Mouse (Mus musculus) midbrain, embryonic 11.5 days (tissue): ENCODE measurements around the gene Arhgap24. TPM values are rescaled to one million over a fixed set of nuclear protein-coding genes. Genes with fewer than 3 reads are reported as not detected.

ENCODE experiments used
- ATAC-seq: fragments of 200-750 bp; cut with Nextera tagmentation; 2 replicates; pipeline ENCODE4 v1.8.0; 2017; ENCODE audit warnings: moderate TSS enrichment, moderate library complexity; ENCODE audit not compliant: low FRiP score
- DNase-seq: peaks from one replicate; pipeline ENCODE4 v3.0.0; 2015; ENCODE audit warnings: low spot score; ENCODE audit errors: missing footprints
- H3K27ac ChIP-seq: fragments of 300-500 bp; sonication (generic); 2 replicates; pipeline ENCODE4 v1.5.1; 2014; ENCODE audit warnings: low read depth, low read length
- H3K27me3 ChIP-seq: fragments of 300-500 bp; sonication (generic); 2 replicates; pipeline ENCODE4 v1.6.1; 2014; ENCODE audit warnings: mild to moderate bottlenecking, low read length, moderate library complexity, mixed read lengths; ENCODE audit not compliant: control insufficient read depth, insufficient read depth
- H3K36me3 ChIP-seq: fragments of 300-500 bp; sonication (generic); 2 replicates; pipeline ENCODE4 v1.6.1; 2014; ENCODE audit warnings: mild to moderate bottlenecking, low read length, moderate library complexity, mixed read lengths; ENCODE audit not compliant: control insufficient read depth, insufficient read depth
- H3K4me1 ChIP-seq: fragments of 300-500 bp; sonication (generic); 2 replicates; pipeline ENCODE4 v1.6.1; 2014; ENCODE audit warnings: low read length; ENCODE audit not compliant: control insufficient read depth, insufficient read depth
- H3K4me2 ChIP-seq: fragments of 300-500 bp; sonication (generic); 2 replicates; pipeline ENCODE4 v1.6.1; 2014; ENCODE audit warnings: mild to moderate bottlenecking, moderate library complexity
- H3K4me3 ChIP-seq: fragments of 300-500 bp; sonication (generic); 2 replicates; pipeline ENCODE4 v1.5.1; 2014; ENCODE audit warnings: low read depth, low read length
- H3K9ac ChIP-seq: fragments of 300-500 bp; sonication (generic); 2 replicates; pipeline ENCODE4 v1.6.1; 2014; ENCODE audit warnings: low read length
- H3K9me3 ChIP-seq: fragments of 300-500 bp; sonication (generic); 2 replicates; pipeline ENCODE4 v1.6.1; 2016; ENCODE audit warnings: low read length; ENCODE audit not compliant: control insufficient read depth
- WGBS: fragments of 180-500 bp; shearing (Covaris S2); extraction: QIAGEN DNeasy Blood & Tissue Kit; methylation state at CpG from one replicate; pipeline ENCODE4 v1.1.7; 2014; 5-methylcytosine and 5-hydroxymethylcytosine counted together
- polyA plus RNA-seq: library from polyadenylated mRNA; unstranded; fragments of >200 nt; fragmentation: Nextera tagmentation; extraction: Ambion mirVana; gene quantifications from 2 replicates; pipeline ENCODE4 v1.2.1, GENCODE M21; 2014

The Arhgap24 gene
- polyA plus RNA-seq, 1 experiment from 2014 or later = 3.4 TPM

- no peaks in the 10 kb centered on the region for H3K36me3 ChIP-seq
- DNase-seq = peak; percentile 67
- H3K27me3 ChIP-seq = no peaks in the 10 kb centered on the region
- no peak overlapping the region for H3K4me3 ChIP-seq
- ATAC-seq = no peak
- 85% methylated on average over 2 of the region's 2 CpGs for WGBS
- H3K4me1 ChIP-seq = no peaks in the 10 kb centered on the region
- H3K4me2 ChIP-seq = no peak overlapping the region
- no peaks in the 10 kb centered on the region for H3K9me3 ChIP-seq
- H3K27ac ChIP-seq = no peak overlapping the region
- no peak overlapping the region for H3K9ac ChIP-seq
Measured at GRCm38 (mm10) chr5:102455247-102455646, 25.9 kb upstream of the Arhgap24 start.

- H3K4me1 ChIP-seq = no peaks in the 10 kb centered on the region
- WGBS = 91% methylated on average over 12 of the region's 12 CpGs
Measured at GRCm38 (mm10) chr5:102460452-102461197, 20.6 kb upstream of the Arhgap24 start.

GRCm38 (mm10) chr5:102462948-102463347, 18.2 kb upstream of the Arhgap24 start:
- Histone ChIP-seq H3K4me2 (no peak overlapping the region), H3K9me3 (no peaks in the 10 kb centered on the region), H3K4me1 (no peaks in the 10 kb centered on the region), H3K4me3 (no peak overlapping the region), H3K27me3 (no peaks in the 10 kb centered on the region), H3K36me3 (no peaks in the 10 kb centered on the region), H3K27ac (no peak overlapping the region), H3K9ac (no peak overlapping the region)
- 79% methylated on average over 3 of the region's 3 CpGs for WGBS
- DNase-seq (no peak), ATAC-seq (no peak)

More at GRCm38 (mm10) chr5:102460452-102461197, 20.6 kb upstream of the Arhgap24 start:
- DNase-seq = no peak
- Histone ChIP-seq H3K4me3 (no peak overlapping the region), H3K36me3 (no peaks in the 10 kb centered on the region), H3K4me2 (no peak overlapping the region), H3K27ac (no peak overlapping the region), H3K27me3 (no peaks in the 10 kb centered on the region), H3K9me3 (no peaks in the 10 kb centered on the region), H3K9ac (no peak overlapping the region)
- ATAC-seq = no peak

GRCm38 (mm10) chr5:102465372-102465771, 15.8 kb upstream of the Arhgap24 start:
- 93% methylated on average over 2 of the region's 2 CpGs for WGBS
- no peak overlapping the region for H3K4me2 ChIP-seq
- no peaks in the 10 kb centered on the region for H3K9me3 ChIP-seq
- no peaks in the 10 kb centered on the region for H3K4me1 ChIP-seq
- H3K9ac ChIP-seq = no peak overlapping the region
- no peak overlapping the region for H3K27ac ChIP-seq
- no peak for DNase-seq
- H3K27me3 ChIP-seq = no peaks in the 10 kb centered on the region
- no peaks in the 10 kb centered on the region for H3K36me3 ChIP-seq
- no peak overlapping the region for H3K4me3 ChIP-seq
- ATAC-seq = no peak

- no peak for DNase-seq
- Histone ChIP-seq H3K9me3 (no peaks in the 10 kb centered on the region), H3K4me3 (no peak overlapping the region), H3K9ac (no peak overlapping the region), H3K36me3 (no peaks in the 10 kb centered on the region), H3K27me3 (no peaks in the 10 kb centered on the region), H3K27ac (no peak overlapping the region), H3K4me2 (no peak overlapping the region), H3K4me1 (no peaks in the 10 kb centered on the region)
- ATAC-seq = no peak
- WGBS = 92% methylated on average over 3 of the region's 3 CpGs
Measured at GRCm38 (mm10) chr5:102468292-102468691, 12.9 kb upstream of the Arhgap24 start.

- Histone ChIP-seq H3K9ac (no peak overlapping the region), H3K27ac (no peak overlapping the region), H3K4me3 (no peak overlapping the region), H3K4me1 (no peaks in the 10 kb centered on the region), H3K4me2 (no peak overlapping the region), H3K27me3 (no peaks in the 10 kb centered on the region), H3K9me3 (no peaks in the 10 kb centered on the region), H3K36me3 (no peaks in the 10 kb centered on the region)
- no peak for DNase-seq
- no peak for ATAC-seq
- WGBS = 94% methylated on average over 2 of the region's 2 CpGs
Measured at GRCm38 (mm10) chr5:102470284-102470683, 10.9 kb upstream of the Arhgap24 start.

- Histone ChIP-seq H3K4me1 (no peaks in the 10 kb centered on the region), H3K36me3 (no peaks in the 10 kb centered on the region), H3K4me2 (no peak overlapping the region), H3K27me3 (no peaks in the 10 kb centered on the region), H3K4me3 (no peak overlapping the region), H3K27ac (no peak overlapping the region), H3K9ac (no peak overlapping the region), H3K9me3 (no peaks in the 10 kb centered on the region)
- no peak for DNase-seq
- no peak for ATAC-seq
- WGBS = 6% methylated on average over 2 of the region's 2 CpGs
Measured at GRCm38 (mm10) chr5:102478076-102478475, 3.1 kb upstream of the Arhgap24 start.

- Histone ChIP-seq H3K27ac (no peak overlapping the region), H3K9ac (no peak overlapping the region), H3K4me3 (no peak overlapping the region), H3K9me3 (no peaks in the 10 kb centered on the region), H3K4me1 (no peaks in the 10 kb centered on the region), H3K27me3 (no peaks in the 10 kb centered on the region), H3K4me2 (no peak overlapping the region), H3K36me3 (no peaks in the 10 kb centered on the region)
- ATAC-seq = no peak
- no peak for DNase-seq
- WGBS = 41% methylated on average over 10 of the region's 10 CpGs
Measured at GRCm38 (mm10) chr5:102483285-102483975, 2.2 kb downstream of the Arhgap24 start.

GRCm38 (mm10) chr5:102491554-102491953, 10.4 kb downstream of the Arhgap24 start:
- 0 out of 2 replicates have a peak, but pooled peaks cover 2% of the 10 kb centered on the region for H3K4me1 ChIP-seq
- WGBS = 82% methylated on average over 5 of the region's 5 CpGs
- no peak for ATAC-seq

More at GRCm38 (mm10) chr5:102491554-102491953, 10.4 kb downstream of the Arhgap24 start:
- Histone ChIP-seq H3K27ac (no peak overlapping the region), H3K9me3 (no peaks in the 10 kb centered on the region), H3K36me3 (no peaks in the 10 kb centered on the region), H3K4me2 (no peak overlapping the region), H3K4me3 (no peak overlapping the region), H3K27me3 (no peaks in the 10 kb centered on the region), H3K9ac (no peak overlapping the region)
- no peak for DNase-seq
